Mouse (Mus musculus) natural killer cell, adult 2 months (primary cell): Measurements from ENCODE around the gene Tmem136.
A peak's percentile ranks its signal among the peaks of the same experiment; 100 is the strongest.

Experiments
- DNase-seq, 2 experiments: peaks; one replicate each; pipeline ENCODE4 v3.0.0; 2022; ENCODE audit warnings: low spot score in 2 of 2

The Tmem136 gene

DNA sequence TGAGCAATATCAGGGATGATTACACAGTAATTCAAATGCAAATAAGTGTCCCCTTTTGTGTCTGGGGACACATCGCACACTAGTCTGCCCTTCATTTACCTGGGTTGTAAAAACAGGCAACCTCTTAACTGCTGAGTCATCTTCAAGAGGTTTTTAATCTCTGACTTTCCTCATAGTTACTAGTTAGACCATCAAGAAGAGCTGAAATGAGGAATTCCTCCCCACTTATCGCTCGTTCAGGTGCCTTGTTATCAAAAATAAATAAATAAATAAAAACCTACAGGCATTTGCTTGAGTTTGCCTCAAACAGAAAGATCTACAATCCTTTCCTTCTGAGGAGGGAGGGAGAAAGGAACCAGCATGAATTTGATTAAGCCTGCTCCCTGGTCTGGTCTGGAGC lies 7.6 kb downstream of the Tmem136 start:
- DNase-seq, result no peak

DNA sequence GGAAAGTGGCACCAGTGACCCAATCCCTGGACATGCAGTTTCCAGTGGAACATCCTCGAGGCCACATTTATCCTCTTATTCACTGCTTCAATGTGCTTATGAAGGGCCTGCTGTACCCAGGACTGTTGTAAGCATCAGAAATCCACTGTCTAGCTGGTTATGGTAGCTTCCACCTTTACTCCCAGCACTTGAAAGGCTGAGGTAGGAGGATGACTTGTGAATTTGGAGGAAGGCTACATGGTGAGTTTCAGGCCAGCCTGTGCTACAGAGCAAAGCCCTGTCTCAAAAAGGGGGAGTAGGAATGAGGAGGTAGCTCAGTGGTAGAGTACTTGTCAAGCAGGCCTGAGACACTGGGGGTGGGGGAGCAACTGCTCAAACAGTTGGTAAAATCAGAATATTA lies 8.3 kb downstream of the Tmem136 start:
- DNase-seq, result no peak

DNA sequence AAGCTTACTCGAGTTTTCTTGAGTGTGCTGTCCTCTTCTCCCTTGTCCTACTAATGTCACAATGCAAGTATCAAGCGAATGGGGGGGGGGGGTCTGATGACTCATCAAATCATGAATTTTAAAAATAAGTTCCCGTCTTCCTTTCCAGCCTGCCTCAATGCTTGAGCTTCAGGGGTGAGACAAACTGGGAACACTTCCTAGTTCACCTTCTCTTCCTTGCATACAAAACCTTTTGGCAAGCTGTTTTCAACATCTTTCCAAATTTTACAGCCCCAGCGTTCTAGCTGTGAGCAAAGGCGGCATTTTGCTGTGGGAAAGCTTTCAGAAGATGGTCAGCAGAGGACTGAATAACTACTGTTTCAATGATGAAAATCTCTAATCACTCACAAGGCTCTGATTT lies 8.8 kb downstream of the Tmem136 start:
- DNase-seq, result no peak

DNA sequence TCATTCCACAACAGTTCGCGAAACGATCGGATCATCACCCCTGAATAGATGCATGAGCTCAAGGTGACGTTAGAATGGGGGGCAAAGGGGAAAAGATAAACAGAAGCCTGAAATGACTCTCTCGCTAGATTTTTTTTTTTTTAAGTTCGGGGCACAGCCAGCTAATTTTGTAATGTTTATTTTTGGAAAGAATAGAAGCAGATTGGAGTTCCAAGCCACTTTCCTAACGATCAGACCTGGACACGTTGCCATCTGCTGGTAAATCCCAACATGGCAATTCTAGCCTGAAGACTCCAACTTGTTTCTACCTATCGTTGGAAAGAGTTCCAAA lies 9.2 kb downstream of the Tmem136 start, which contains the start of gene Arhgef12:
Gene Arhgef12 (minus strand): TSS at position 53 of the 331 bp plus-strand sequence.
- no peak for DNase-seq

GRCm38 (mm10) chr9:43106426-43107186 lies 9.8 kb downstream of the Tmem136 start:
- no peak for DNase-seq

DNA sequence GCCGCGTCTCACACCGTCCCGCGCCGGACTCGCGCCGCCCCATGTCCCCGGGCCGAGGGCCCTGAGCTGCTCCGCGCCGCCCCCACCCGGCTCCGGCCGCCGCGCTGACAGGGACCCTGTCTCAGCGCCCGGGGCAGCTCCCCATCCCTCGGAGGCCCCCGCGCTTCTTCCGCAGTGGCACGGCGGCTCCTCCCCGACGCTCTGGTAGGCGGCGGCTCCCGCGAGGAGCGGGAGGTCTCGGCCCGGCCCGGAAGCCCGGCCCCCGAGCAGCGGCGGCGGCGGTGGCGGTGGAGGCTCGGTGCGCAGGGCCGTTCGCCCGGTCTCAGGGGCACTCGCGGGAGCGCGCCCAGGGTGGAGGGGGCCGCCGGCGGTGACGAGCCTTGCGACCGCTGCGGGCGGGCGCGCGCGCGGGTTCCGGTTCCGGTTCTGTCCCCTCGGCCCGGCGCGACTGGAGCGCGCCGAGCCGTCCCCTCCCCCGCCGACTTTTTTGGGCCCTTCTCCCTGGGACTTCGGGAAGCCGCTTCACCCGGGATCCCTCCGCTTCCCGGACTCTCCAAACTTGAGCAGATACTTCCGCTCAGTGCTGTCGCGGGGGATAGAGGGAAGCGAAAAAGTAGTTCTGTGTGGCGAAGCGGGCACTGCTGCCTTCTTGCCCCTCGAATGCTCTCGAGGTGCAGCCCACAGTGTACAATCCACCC lies 10.6 kb downstream of the Tmem136 start:
- DNase-seq, result peak in 1 of 2 experiments; percentile 42

DNA sequence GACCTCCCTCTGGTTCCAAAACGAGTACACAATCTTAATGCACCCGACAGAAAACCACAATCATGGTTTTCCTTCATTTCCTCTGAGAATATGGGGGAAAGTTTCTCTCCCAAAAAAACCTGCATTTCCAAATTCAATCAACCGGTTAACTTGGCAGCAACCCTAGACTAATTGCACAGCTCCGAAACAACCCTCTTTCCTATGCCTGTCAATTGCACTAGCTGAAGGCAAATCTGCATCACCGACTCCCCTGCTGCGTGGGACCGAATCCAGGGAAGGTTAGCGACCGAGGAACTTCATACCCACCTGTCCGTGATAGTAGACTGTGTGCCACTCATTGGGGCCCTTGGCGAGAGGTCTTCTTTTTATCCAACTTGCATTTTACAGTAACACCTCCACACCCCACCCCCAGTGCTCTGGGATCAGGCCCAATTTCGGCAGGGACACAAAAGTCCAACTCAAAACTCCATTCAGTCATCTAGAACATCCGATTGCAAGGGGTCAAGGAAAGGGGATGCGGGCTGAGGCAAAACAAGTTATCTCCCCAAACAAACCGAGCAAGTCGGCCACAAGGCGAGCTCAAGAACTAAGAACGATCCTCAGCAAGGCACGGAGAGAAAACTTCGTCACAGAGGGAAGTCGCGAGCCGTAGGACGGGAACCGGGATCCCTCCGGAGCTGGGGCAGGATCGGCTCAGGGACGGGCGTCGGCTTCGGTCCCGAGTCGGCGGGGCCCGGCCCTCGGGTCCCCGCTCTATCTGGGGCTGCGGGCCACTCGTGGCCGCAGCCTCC lies 11.3 kb downstream of the Tmem136 start:
- no peak for DNase-seq

GRCm38 (mm10) chr9:43104526-43104872 lies 11.9 kb downstream of the Tmem136 start:
- no peak for DNase-seq

DNA sequence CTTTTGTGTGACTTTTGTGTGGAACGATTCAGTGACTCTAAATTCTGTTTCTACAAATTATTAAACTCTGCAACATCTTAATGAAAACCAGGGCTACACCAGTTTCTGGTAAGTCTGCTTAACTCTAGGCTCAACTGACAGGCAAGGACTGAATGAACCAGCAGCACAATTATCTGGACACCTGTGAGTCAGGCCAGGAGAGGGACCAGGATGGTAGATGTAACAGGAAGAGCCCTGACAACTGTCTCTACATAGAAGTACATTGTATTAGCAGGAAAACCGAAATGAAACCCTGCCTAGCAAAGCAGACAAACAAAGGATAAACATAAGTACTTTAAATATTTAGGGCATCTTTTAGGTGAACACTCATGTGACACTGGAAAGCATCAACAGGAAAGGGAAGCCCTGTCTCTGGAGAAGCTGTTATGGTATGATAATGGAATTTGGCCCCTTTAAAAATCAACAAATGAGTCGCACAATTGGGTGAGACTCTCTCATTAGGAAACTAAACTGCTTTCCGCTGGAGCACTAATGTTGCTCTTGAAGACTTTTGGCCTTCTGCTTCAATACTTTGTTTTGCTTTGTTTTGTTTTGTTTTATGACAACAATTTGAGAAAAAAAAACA lies 12.6 kb downstream of the Tmem136 start:
- DNase-seq, result no peak

- DNase-seq, result no peak
These were observed 13.4 kb downstream of the Tmem136 start for GRCm38 (mm10) chr9:43102931-43103330.

DNA sequence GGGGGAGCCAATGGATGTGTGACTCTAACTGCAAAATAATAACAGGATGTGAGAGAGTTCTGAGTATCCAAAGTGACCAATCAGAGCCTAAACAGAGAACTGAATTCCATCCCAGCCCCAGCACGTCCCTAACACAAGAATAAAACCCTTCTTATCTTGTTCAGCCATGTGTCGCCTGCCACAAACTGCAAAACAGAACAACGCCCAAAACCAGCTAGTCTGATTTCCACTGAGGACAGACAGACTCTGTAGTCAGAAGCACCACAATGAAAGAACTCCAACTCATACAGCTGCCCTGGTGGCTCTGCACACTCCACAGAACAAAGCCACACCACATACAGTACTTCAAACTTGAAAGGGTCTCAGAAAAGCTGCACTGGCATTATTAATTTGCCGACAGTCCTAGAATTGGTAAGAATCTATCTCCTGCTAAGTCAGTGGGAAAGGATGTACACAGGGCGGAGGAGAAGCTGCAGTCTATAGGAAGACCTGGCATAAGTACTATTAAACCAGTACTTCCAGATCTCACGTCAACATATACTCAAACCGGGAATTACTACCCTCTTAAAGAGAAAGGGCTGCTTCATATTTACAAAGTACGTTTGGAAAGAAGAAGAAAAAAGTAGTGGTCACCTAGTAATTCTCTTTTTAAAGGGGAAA lies 14.3 kb downstream of the Tmem136 start:
- DNase-seq, result no peak

DNA sequence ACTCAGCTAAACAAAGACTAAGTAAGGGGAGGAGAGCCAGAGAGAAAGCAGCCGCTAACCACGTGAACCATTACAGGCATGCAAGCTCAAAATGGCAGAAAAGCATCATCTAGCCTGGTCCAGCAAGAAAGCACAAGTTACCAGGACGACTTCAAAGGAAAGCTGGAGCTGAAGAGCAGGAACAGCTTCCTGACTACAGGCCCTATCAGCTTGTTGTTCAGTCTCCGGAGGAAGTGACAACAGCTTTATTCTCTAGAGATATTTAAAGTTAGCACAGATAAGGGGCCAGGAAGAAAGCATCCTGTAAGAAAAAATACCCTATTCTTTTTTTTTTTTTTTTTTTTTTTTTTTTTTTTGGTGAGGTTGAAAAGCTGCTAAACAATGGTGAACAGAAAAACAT lies 17.4 kb downstream of the Tmem136 start:
- DNase-seq, result no peak

GRCm38 (mm10) chr9:43097801-43098557 lies 18.4 kb downstream of the Tmem136 start:
- DNase-seq, result no peak

DNA sequence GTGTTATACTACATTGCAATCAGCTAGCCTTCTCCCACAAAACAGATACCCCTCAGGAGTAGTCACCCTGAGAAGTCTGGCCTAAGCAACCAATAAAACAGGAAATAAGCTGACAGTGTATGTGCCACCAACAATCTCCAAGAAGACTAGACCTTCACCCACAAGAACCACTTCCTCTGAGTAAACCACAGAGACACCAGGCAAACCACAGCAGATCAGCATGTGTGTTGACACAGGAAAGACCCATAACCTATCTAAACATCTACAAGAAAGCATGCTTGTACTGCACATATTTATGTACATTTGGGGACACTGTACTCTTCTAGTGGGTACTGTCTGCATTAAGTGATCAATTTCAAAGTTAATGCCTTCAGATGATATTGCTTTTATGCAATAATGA lies 20.0 kb downstream of the Tmem136 start:
- peak; percentile 65 to 82 for DNase-seq

DNA sequence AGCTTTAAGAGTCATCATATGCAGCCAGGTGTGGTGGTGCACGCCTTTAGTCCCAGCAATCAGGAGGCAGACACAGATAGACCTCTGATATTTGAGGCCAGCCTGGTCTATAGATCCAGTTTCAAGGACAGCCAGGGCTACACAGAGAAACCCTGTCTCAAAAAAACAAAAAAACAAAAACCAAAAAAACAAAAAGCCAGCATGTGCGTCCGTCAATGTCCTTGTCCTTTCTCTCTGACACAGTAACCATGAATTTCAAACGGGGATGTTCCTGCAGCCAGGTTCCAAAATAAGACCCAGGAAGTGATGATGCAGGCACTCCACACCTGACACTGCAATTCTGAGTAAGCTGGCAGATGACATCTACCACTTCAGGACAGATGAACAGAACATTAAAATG lies 21.5 kb downstream of the Tmem136 start:
- DNase-seq, result no peak

- DNase-seq, result no peak
These were observed 22.6 kb downstream of the Tmem136 start for GRCm38 (mm10) chr9:43093803-43094202.

DNA sequence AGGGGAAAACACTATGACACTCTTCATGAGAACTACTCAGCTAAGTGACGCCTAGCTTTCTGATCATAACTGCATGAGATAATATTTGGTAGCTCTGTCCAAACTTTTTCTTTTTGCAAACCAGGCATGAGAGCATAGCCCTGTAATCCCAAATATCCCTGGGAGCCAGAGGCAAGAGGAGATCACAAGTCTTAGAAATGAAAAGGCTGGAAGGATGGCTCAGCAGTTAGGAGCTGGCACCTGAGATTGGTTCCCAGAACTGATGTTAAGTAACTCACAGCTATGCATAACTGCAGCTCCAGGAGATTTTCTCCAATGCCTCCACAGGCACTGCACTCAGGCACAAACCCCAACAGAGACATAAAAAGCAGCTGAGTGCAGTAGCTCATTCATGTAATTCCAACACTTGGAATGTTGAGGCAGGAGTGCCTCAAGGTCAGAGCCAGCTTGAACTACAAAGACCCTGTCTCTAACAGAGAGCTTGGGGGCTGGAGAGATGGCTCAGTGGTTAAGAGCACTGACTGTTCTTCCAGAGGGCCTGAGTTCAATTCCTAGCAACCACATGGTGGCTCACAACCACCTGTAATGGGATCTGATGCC lies 30.6 kb downstream of the Tmem136 start:
- DNase-seq, result no peak

DNA sequence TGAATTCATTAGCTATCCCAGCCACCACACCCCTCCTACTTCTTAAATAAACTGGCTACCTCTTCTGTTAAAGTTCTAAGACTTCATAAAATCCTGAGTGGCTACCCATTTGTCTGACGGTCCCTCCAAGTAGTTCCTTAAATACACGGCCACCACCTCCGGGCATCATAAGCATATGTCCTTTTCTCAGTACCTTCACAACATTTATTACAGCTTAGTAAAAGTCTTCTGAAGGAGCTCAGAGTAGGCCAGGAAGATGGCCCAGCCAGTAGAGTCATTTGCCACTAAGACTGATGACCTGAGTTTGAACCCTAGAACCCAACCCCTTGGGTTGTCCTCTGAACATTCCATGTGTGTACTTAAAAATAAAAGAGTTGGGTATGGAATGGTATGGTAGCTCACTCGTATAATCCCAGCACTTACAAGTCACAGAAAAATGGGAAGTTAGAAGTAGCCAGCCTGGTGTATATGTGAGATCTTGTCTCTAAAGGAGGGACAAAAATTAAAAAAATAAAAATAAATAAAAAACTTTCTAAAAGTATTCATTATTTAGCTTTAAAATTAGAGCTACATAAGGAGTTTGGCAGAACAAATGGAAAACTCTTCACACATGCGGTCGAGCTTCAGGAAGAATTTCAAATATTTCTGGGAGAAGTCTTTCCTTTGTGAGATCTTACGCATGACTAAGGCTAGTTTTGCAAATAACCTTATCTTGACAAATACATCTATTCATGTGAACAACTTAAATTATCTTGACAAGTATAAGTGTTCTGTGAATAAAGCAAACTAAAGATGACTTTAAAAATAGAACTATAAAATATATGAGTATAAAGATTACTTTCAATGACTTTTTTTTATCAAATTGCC lies 31.6 kb downstream of the Tmem136 start:
- no peak for DNase-seq

GRCm38 (mm10) chr9:43083441-43084055 lies 32.8 kb downstream of the Tmem136 start:
- DNase-seq, result no peak
